Mouse (Mus musculus) WW6 (cell line): Measurements from ENCODE around the gene Pqbp1.

Experiments
- DNase-seq: peaks from one replicate; pipeline ENCODE4 v3.0.0-alpha.2; 2013; ENCODE audit warnings: low read depth, low spot score

The Pqbp1 gene

GRCm38 (mm10) chrX:7878495-7878894 is 20.6 kb downstream of the Pqbp1 start:
- no peak for DNase-seq

- peak; percentile 67 for DNase-seq
Measured at GRCm38 (mm10) chrX:7878007-7878419, 21.1 kb downstream of the Pqbp1 start, which contains the start of gene Pim2. Gene Pim2, plus strand, starts transcription at chrX:7878262.

- DNase-seq: no peak
Measured at GRCm38 (mm10) chrX:7869826-7870225, 29.2 kb downstream of the Pqbp1 start.

- no peak for DNase-seq
Measured at GRCm38 (mm10) chrX:7868506-7868905, 30.6 kb downstream of the Pqbp1 start.

GRCm38 (mm10) chrX:7867141-7867540 is 31.9 kb downstream of the Pqbp1 start:
- no peak for DNase-seq

- no peak for DNase-seq
Measured at GRCm38 (mm10) chrX:7865786-7866185, 33.3 kb downstream of the Pqbp1 start.

- DNase-seq: no peak
Measured at GRCm38 (mm10) chrX:7865343-7865742, 33.7 kb downstream of the Pqbp1 start.

GRCm38 (mm10) chrX:7864551-7864950 is 34.5 kb downstream of the Pqbp1 start:
- DNase-seq: no peak

- no peak for DNase-seq
Measured at GRCm38 (mm10) chrX:7863181-7863580, 35.9 kb downstream of the Pqbp1 start.

GRCm38 (mm10) chrX:7859191-7859753 is 39.8 kb downstream of the Pqbp1 start:
- DNase-seq: no peak

- no peak for DNase-seq
Measured at GRCm38 (mm10) chrX:7854578-7854977, 44.5 kb downstream of the Pqbp1 start.

GRCm38 (mm10) chrX:7847845-7848244 is 51.2 kb downstream of the Pqbp1 start:
- no peak for DNase-seq
